8 mouse cellular contexts compared by ENCODE assay signal in the genomic region with DNA sequence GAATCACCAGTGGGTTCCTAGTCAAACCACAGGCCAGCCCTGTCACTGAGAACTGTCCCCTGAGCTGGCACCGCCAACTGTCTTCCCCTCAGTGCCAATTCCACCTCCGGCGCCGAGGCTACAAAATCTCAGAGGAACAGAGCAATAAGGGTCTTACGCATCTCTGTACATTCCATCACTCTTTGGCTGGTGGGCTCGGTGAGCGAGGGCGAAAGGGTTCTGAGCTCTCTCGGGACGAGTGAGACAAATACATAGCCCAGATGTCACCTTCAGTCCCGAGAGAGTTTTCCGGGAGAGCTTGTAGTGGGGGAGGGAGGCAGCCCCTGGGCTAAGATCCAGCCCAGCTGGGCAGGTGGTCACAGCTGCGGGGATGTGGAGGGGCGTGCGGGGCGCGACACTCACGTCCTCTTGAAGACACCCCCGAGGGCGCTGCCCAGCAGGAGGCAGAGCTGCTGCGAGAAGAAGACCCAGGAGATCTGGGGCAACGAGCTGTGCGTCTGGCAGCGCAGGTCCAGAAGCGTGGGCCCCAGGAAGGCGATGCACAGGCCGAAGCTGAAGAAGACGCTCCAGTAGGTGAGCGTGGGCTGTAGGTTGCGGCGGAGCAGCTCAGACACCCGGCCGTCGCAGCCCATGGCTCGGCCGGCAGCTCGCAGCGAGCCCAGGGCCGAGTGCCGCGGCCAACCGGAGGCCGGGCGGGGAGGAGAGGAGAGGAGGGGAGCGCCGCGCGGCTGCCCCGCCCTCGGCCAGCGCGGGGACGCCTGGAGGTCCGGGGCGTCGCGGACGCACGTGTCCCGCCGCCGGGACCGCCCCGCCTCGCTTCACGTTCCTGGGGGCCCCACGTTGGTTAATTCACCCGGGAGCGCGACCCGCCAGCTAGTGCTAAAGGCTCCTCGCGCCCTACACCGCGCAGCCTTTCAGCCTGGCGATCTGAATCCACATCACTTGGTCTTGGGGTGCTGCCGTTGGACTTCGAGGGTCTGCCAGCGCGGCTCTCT. TPM values are rescaled to one million over a fixed set of nuclear protein-coding genes. Genes with fewer than 3 reads are reported as not detected.
A peak's percentile ranks its signal among the peaks of the same experiment; 100 is the strongest.
DNase-seq lines count a peak whose midpoint lies in the region; ATAC-seq and TF ChIP-seq lines count a peak whose summit lies in the region.

A gene (minus strand): TSS at position 802 of the 995 bp plus-strand sequence.

- peak; percentile 21; the same call in 1 of the 2 replicates for TF ChIP-seq CTCF in liver, adult 2 months (IDR thresholded peaks at IDR 0.05; ENCODE audit: low read depth, low read length)
- TF ChIP-seq CTCF in midbrain, postnatal 0 days (IDR thresholded peaks at IDR 0.05), result peak; percentile 30; the same call in 1 of the 2 replicates

- H3K27me3 ChIP-seq in embryonic facial prominence, embryonic 12.5 days, result peaks cover 46% of the 10 kb centered on the region
- H3K27me3 ChIP-seq in heart, embryonic 10.5 days (ENCODE audit: insufficient read depth, poor library complexity, severe bottlenecking), result peaks cover 80% of the 10 kb centered on the region
- peaks cover 52% of the 10 kb centered on the region for H3K27me3 ChIP-seq in kidney, embryonic 15.5 days
- peaks cover 9% of the 10 kb centered on the region; the same call in 1 of the 2 replicates for H3K27me3 ChIP-seq in liver, adult 2 months (ENCODE audit: control insufficient read depth, insufficient read depth, low read length)
- peaks cover 8% of the 10 kb centered on the region for H3K27me3 ChIP-seq in midbrain, postnatal 0 days (ENCODE audit: insufficient read depth, low read length)
- peaks cover 14% of the 10 kb centered on the region for H3K27me3 ChIP-seq in stomach, embryonic 16.5 days (ENCODE audit: control insufficient read depth, insufficient read depth, low read length)

- no peaks in the 10 kb centered on the region for H3K9me3 ChIP-seq in embryonic facial prominence, embryonic 12.5 days
- H3K9me3 ChIP-seq in heart, embryonic 10.5 days, result no peaks in the 10 kb centered on the region
- H3K9me3 ChIP-seq in kidney, embryonic 15.5 days (replicated peaks), result no peaks in the 10 kb centered on the region
- no peaks in the 10 kb centered on the region for H3K9me3 ChIP-seq in midbrain, postnatal 0 days (ENCODE audit: low read length)
- no peaks in the 10 kb centered on the region for H3K9me3 ChIP-seq in stomach, embryonic 16.5 days (replicated peaks; ENCODE audit: control insufficient read depth, low read length)

- H3K36me3 ChIP-seq in embryonic facial prominence, embryonic 12.5 days, result no peaks in the 10 kb centered on the region
- no peaks in the 10 kb centered on the region for H3K36me3 ChIP-seq in heart, embryonic 10.5 days
- no peaks in the 10 kb centered on the region for H3K36me3 ChIP-seq in kidney, embryonic 15.5 days
- no peaks in the 10 kb centered on the region for H3K36me3 ChIP-seq in liver, adult 2 months (ENCODE audit: control insufficient read depth, insufficient read depth, low read length)
- no peaks in the 10 kb centered on the region for H3K36me3 ChIP-seq in midbrain, postnatal 0 days (ENCODE audit: insufficient read depth, low read length)
- H3K36me3 ChIP-seq in stomach, embryonic 16.5 days (ENCODE audit: control insufficient read depth, insufficient read depth, low read length), result no peaks in the 10 kb centered on the region

- no peak within 1 kb of the TSS for H3K27ac ChIP-seq in embryonic facial prominence, embryonic 12.5 days
- peak within 1 kb of the TSS; percentile 59 for H3K27ac ChIP-seq in heart, embryonic 10.5 days
- H3K27ac ChIP-seq in kidney, embryonic 15.5 days, result no peak within 1 kb of the TSS
- H3K27ac ChIP-seq in liver, adult 2 months (replicated peaks; ENCODE audit: insufficient read depth, low read depth, low read length), result no peak within 1 kb of the TSS
- H3K27ac ChIP-seq in midbrain, postnatal 0 days (ENCODE audit: low read depth, low read length), result no peak within 1 kb of the TSS
- H3K27ac ChIP-seq in stomach, embryonic 16.5 days (ENCODE audit: low read length), result no peak within 1 kb of the TSS

- TF ChIP-seq POLR2A in liver, adult 2 months (IDR thresholded peaks at IDR 0.05; ENCODE audit: extremely low read depth, insufficient read depth, low read length), result no peak

- peak within 1 kb of the TSS; percentile 46 for H3K4me3 ChIP-seq in embryonic facial prominence, embryonic 12.5 days
- peak within 1 kb of the TSS; percentile 66 for H3K4me3 ChIP-seq in heart, embryonic 10.5 days
- peak within 1 kb of the TSS; percentile 49 for H3K4me3 ChIP-seq in kidney, embryonic 15.5 days (replicated peaks)
- peak within 1 kb of the TSS; percentile 36; the same call in 1 of the 2 replicates for H3K4me3 ChIP-seq in liver, adult 2 months (ENCODE audit: insufficient read depth, low read depth, low read length)
- peak within 1 kb of the TSS; percentile 57 for H3K4me3 ChIP-seq in midbrain, postnatal 0 days (ENCODE audit: low read depth, low read length)
- peak within 1 kb of the TSS; percentile 46 for H3K4me3 ChIP-seq in stomach, embryonic 16.5 days (replicated peaks; ENCODE audit: low read length)

- peak within 1 kb of the TSS; percentile 61 for H3K9ac ChIP-seq in embryonic facial prominence, embryonic 12.5 days
- H3K9ac ChIP-seq in kidney, embryonic 15.5 days, result peak within 1 kb of the TSS; percentile 48
- H3K9ac ChIP-seq in liver, adult 2 months (ENCODE audit: low read depth, low read length), result peak within 1 kb of the TSS; percentile 20
- peak within 1 kb of the TSS; percentile 68 for H3K9ac ChIP-seq in midbrain, postnatal 0 days (replicated peaks; ENCODE audit: low read length, poor library complexity, severe bottlenecking)
- H3K9ac ChIP-seq in stomach, embryonic 16.5 days (ENCODE audit: low read length), result peak within 1 kb of the TSS; percentile 66

- peak within 1 kb of the TSS; percentile 84 for H3K4me2 ChIP-seq in embryonic facial prominence, embryonic 12.5 days (replicated peaks)
- H3K4me2 ChIP-seq in kidney, embryonic 15.5 days, result peak within 1 kb of the TSS; percentile 94
- peak within 1 kb of the TSS; percentile 97 for H3K4me2 ChIP-seq in midbrain, postnatal 0 days (ENCODE audit: low read depth, low read length, poor library complexity, severe bottlenecking)
- peak within 1 kb of the TSS; percentile 84 for H3K4me2 ChIP-seq in stomach, embryonic 16.5 days (ENCODE audit: low read depth, low read length)

- no peaks in the 10 kb centered on the region for H3K79me2 ChIP-seq in liver, adult 2 months (ENCODE audit: control insufficient read depth, insufficient read depth, low read length)

- WGBS in embryonic facial prominence, embryonic 12.5 days, result 4% methylated on average over 64 of the region's 80 CpGs
- WGBS in heart, embryonic 10.5 days, result 3% methylated on average over 80 of the region's 80 CpGs
- 3% methylated on average over 63 of the region's 80 CpGs for WGBS in kidney, embryonic 15.5 days
- 4% methylated on average over 74 of the region's 80 CpGs for WGBS in liver, adult 2 months
- 3% methylated on average over 72 of the region's 80 CpGs for WGBS in midbrain, postnatal 0 days
- 2% methylated on average over 74 of the region's 80 CpGs for whole genome bisulfite sequencing in stomach, embryonic 16.5 days

- peak; percentile 10 to 30 for DNase-seq in spleen, adult 18-20 months
- no peak for DNase-seq in spleen, adult 12 weeks (ENCODE audit: low spot score)
- peak; percentile 77 for DNase-seq in heart, embryonic 10.5 days (ENCODE audit: low spot score)
- DNase-seq in liver, adult 2 months (ENCODE audit: extremely low read depth, low read depth, low spot score), result no peak
- peak; percentile 24 for DNase-seq in midbrain, postnatal 0 days (ENCODE audit: low spot score)

- H3K4me1 ChIP-seq in embryonic facial prominence, embryonic 12.5 days, result peaks cover 14% of the 10 kb centered on the region; the same call in 1 of the 2 replicates
- H3K4me1 ChIP-seq in heart, embryonic 10.5 days, result peaks cover 15% of the 10 kb centered on the region
- H3K4me1 ChIP-seq in kidney, embryonic 15.5 days, result peaks cover 21% of the 10 kb centered on the region
- H3K4me1 ChIP-seq in liver, adult 2 months (ENCODE audit: control insufficient read depth, insufficient read depth, low read length), result 0 out of 2 replicates have a peak, but pooled peaks cover 2% of the 10 kb centered on the region
- H3K4me1 ChIP-seq in midbrain, postnatal 0 days (ENCODE audit: insufficient read depth, low read length), result peaks cover 9% of the 10 kb centered on the region
- H3K4me1 ChIP-seq in stomach, embryonic 16.5 days (ENCODE audit: control insufficient read depth, insufficient read depth, low read length), result peaks cover 7% of the 10 kb centered on the region

- peak; percentile 33; the same call in 1 of the 2 replicates for ATAC-seq in embryonic facial prominence, embryonic 12.5 days (ENCODE audit: insufficient number of reproducible peaks, insufficient read depth, low FRiP score, low TSS enrichment)
- peak; percentile 88 for ATAC-seq in kidney, embryonic 15.5 days (replicated peaks; ENCODE audit: low FRiP score)
- ATAC-seq in midbrain, postnatal 0 days (ENCODE audit: low FRiP score), result peak; percentile 67
- ATAC-seq in stomach, embryonic 16.5 days (ENCODE audit: insufficient read depth, low FRiP score), result peak; percentile 82

RNA-seq across cellular contexts. Expression of the gene that starts here (rescaled TPM):
- polyA plus RNA-seq in embryonic facial prominence, embryonic 12.5 days (2016; fragmentation: Nextera tagmentation; extraction: Ambion mirVana), result 13.0 and 14.9 TPM in 2 replicates
- polyA plus RNA-seq in heart, embryonic 10.5 days (2016; fragmentation: Nextera tagmentation; extraction: Ambion mirVana), result 7.3 and 12.0 TPM in 2 replicates
- polyA plus RNA-seq in kidney, embryonic 15.5 days (2015; fragmentation: Nextera tagmentation; extraction: Ambion mirVana), result 15.6 and 15.8 TPM in 2 replicates
- total RNA-seq in liver, adult 2 months (2014; rRNA removed), result 0.09 and 0.13 TPM in 2 replicates
- polyA plus RNA-seq in liver, adult 2 months (2012; rRNA removed), result 0.12 and 0.21 TPM in 2 replicates
- 4.6 and 9.2 TPM in 2 replicates for total RNA-seq in midbrain, postnatal 0 days (2014; rRNA removed)
- 9.0 and 9.9 TPM in 2 replicates for polyA plus RNA-seq in midbrain, postnatal 0 days (2015; fragmentation: Nextera tagmentation; extraction: Ambion mirVana)
- polyA plus RNA-seq in stomach, embryonic 16.5 days (2015; fragmentation: Nextera tagmentation; extraction: Ambion mirVana), result 16.0 and 18.2 TPM in 2 replicates

Comparison
In these comparisons a context has a peak if more than half of its experiments do, and no peak if none do; other contexts are left out.
1. DNase-seq: peak in spleen, adult 18-20 months (2 of 2), heart, embryonic 10.5 days (single experiment) and midbrain, postnatal 0 days (single experiment); none in spleen, adult 12 weeks (single experiment) and liver, adult 2 months (single experiment).
2. ATAC-seq: peak in every context shown above with its lines; median percentile 88 in kidney, embryonic 15.5 days; 82 in stomach, embryonic 16.5 days; 67 in midbrain, postnatal 0 days; 33 in embryonic facial prominence, embryonic 12.5 days.
3. Peak in every context shown above with its lines, with median percentiles within 50 percentile points of each other: H3K4me2 ChIP-seq, H3K4me3 ChIP-seq and H3K9ac ChIP-seq.